In the genomic region with DNA sequence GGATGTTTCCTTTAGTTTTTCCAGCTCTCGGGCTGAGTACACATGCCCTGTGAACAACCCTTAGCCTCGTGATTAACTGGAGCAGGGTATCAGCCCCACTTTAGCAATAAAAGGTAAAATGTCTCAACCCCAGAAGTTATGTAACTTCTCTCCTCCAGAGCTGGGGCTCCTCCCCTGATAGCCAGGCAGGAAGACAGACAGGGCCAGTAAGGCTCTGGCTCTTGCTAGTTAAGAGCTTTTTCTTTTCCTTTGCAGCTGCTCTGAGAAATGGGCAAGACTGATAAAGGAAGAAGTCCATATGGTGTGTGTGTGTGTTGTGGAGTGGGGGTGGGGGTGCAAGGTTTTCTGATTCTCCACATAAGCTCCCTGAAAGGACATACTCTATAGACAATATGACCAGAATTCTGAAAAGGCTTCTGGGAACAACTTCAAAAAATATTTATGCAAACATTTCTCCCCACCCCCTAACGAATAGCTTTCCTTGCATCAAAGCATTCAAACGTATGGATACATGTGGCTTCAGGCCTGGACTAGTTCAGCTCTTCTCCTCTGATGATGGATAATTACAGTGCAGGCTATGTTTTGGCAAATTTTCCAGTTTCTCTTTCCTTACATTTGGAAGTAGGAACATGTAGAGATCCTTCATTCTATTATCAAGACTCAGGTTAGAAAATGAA, we compare ENCODE assay signal across 9 mouse cellular contexts. TPM values are rescaled to one million over a fixed set of nuclear protein-coding genes. Genes with fewer than 3 reads are reported as not detected.
DNase-seq lines count a peak whose midpoint lies in the region; ATAC-seq and TF ChIP-seq lines count a peak whose summit lies in the region.
"Had no signal": no experiment of that assay in that cellular context is flagged by ENCODE, and none has a peak within 500 bp of the region (broad histone marks: within the 10 kb centered on the region; RNA-seq: fewer than 3 reads in every experiment).

No protein-coding gene starts in this region.

- H3K9ac ChIP-seq in forebrain, embryonic 14.5 days (ENCODE audit: low read length) = no peak overlapping the region
- no peak overlapping the region for H3K9ac ChIP-seq in forebrain, embryonic 15.5 days (replicated peaks)
- no peak overlapping the region for H3K9ac ChIP-seq in heart, postnatal 0 days (replicated peaks; ENCODE audit: low read depth, low read length)

- no peak for ATAC-seq in forebrain, embryonic 14.5 days
- ATAC-seq in forebrain, embryonic 15.5 days (replicated peaks) = no peak
- peak; percentile 36 for ATAC-seq in CD4-positive, CD25-positive, alpha-beta regulatory T cell, adult 4 months
- ATAC-seq in heart, postnatal 0 days (ENCODE audit: insufficient read depth, low read depth) = peak; percentile 21; the same call in 1 of the 2 replicates

- H3K36me3 ChIP-seq in forebrain, embryonic 14.5 days (ENCODE audit: control insufficient read depth, insufficient read depth, low read length) = peaks cover 2% of the 10 kb centered on the region; the same call in 1 of the 2 replicates
- no peaks in the 10 kb centered on the region for H3K36me3 ChIP-seq in forebrain, embryonic 15.5 days
- H3K36me3 ChIP-seq in heart, postnatal 0 days (replicated peaks; ENCODE audit: control insufficient read depth, insufficient read depth, low read length) = peaks cover 3% of the 10 kb centered on the region

- no peak overlapping the region for H3K27ac ChIP-seq in forebrain, embryonic 14.5 days (ENCODE audit: low read depth, low read length)
- H3K27ac ChIP-seq in forebrain, embryonic 15.5 days (replicated peaks) = no peak overlapping the region
- no peak overlapping the region for H3K27ac ChIP-seq in heart, postnatal 0 days (ENCODE audit: low read depth)
- H3K27ac ChIP-seq: hindbrain, embryonic 10.5 days had no signal

- no peak for TF ChIP-seq EP300 in heart, postnatal 0 days (IDR thresholded peaks at IDR 0.05; ENCODE audit: low read depth)

- TF ChIP-seq CTCF in heart, postnatal 0 days (IDR thresholded peaks at IDR 0.05; ENCODE audit: low read depth) = no peak

- H3K4me2 ChIP-seq in forebrain, embryonic 14.5 days (ENCODE audit: low read length) = no peak overlapping the region
- H3K4me2 ChIP-seq in forebrain, embryonic 15.5 days (replicated peaks) = no peak overlapping the region
- H3K4me2 ChIP-seq in heart, postnatal 0 days (ENCODE audit: low read depth, low read length) = no peak overlapping the region

- no peaks in the 10 kb centered on the region for H3K9me3 ChIP-seq in forebrain, embryonic 14.5 days (replicated peaks; ENCODE audit: control insufficient read depth, low read length)
- H3K9me3 ChIP-seq in forebrain, embryonic 15.5 days = no peaks in the 10 kb centered on the region
- H3K9me3 ChIP-seq in heart, postnatal 0 days (replicated peaks; ENCODE audit: control insufficient read depth, low read length) = no peaks in the 10 kb centered on the region
- H3K9me3 ChIP-seq: hindbrain, embryonic 10.5 days had no signal

- no peak overlapping the region for H3K4me3 ChIP-seq in forebrain, embryonic 14.5 days (ENCODE audit: low read depth, low read length)
- no peak overlapping the region for H3K4me3 ChIP-seq in forebrain, embryonic 15.5 days
- no peak overlapping the region for H3K4me3 ChIP-seq in heart, postnatal 0 days (ENCODE audit: low read depth, low read length)
- H3K4me3 ChIP-seq: hindbrain, embryonic 10.5 days had no signal

- 68% methylated on average over 4 of the region's 4 CpGs for WGBS in forebrain, embryonic 14.5 days
- 67% methylated on average over 4 of the region's 4 CpGs for WGBS in forebrain, embryonic 15.5 days
- WGBS in heart, postnatal 0 days = 51% methylated on average over 4 of the region's 4 CpGs

- no peaks in the 10 kb centered on the region for H3K4me1 ChIP-seq in forebrain, embryonic 14.5 days (ENCODE audit: control insufficient read depth, insufficient read depth, low read length)
- no peaks in the 10 kb centered on the region for H3K4me1 ChIP-seq in forebrain, embryonic 15.5 days
- H3K4me1 ChIP-seq in heart, postnatal 0 days (ENCODE audit: control insufficient read depth, insufficient read depth) = peaks cover 22% of the 10 kb centered on the region; the same call in 1 of the 2 replicates
- H3K4me1 ChIP-seq: hindbrain, embryonic 10.5 days had no signal

- peak; percentile 0 for DNase-seq in forebrain, embryonic 14.5 days (ENCODE audit: low spot score)
- DNase-seq in heart, postnatal 0 days (ENCODE audit: low spot score) = peak; percentile 19
- peak; percentile 56 for DNase-seq in lung, postnatal 10 days
- DNase-seq in embryo, embryonic 11 days = no peak
- DNase-seq in adrenal gland, postnatal 4 days (ENCODE audit: low spot score in 2 of 2) = no peak
- DNase-seq in ovary, adult 18-20 months (ENCODE audit: low spot score) = no peak

- no peaks in the 10 kb centered on the region for H3K27me3 ChIP-seq in forebrain, embryonic 14.5 days (replicated peaks; ENCODE audit: control insufficient read depth, insufficient read depth, low read length)
- no peaks in the 10 kb centered on the region for H3K27me3 ChIP-seq in forebrain, embryonic 15.5 days
- no peaks in the 10 kb centered on the region for H3K27me3 ChIP-seq in heart, postnatal 0 days (ENCODE audit: control insufficient read depth, insufficient read depth, low read length)

RNA-seq across cellular contexts. Expression of a gene that starts 14.0 kb away (rescaled TPM):
- polyA plus RNA-seq in forebrain, embryonic 14.5 days (2014; fragmentation: Nextera tagmentation; extraction: Ambion mirVana) = 0.42 and 0.56 TPM in 2 replicates
- polyA plus RNA-seq in forebrain, embryonic 15.5 days (2015; fragmentation: Nextera tagmentation; extraction: Ambion mirVana) = 0.09 and 0.34 TPM in 2 replicates
- 100 to 1,000 TPM; 189 to 222 TPM for polyA plus RNA-seq in CD4-positive, CD25-positive, alpha-beta regulatory T cell, adult 4 months (2017; shearing (Covaris generic))
- total RNA-seq in heart, postnatal 0 days (2014; rRNA removed; ENCODE audit: low replicate concordance) = 3.6 and 4.2 TPM in 2 replicates
- polyA plus RNA-seq in heart, postnatal 0 days (2015; fragmentation: Nextera tagmentation; extraction: Ambion mirVana) = 0.96 and 1.3 TPM in 2 replicates
- 1 to 10 TPM; 6.3 to 9.7 TPM for total RNA-seq in adrenal gland, postnatal 4 days (2021)

RNA-seq across cellular contexts. Expression of a gene that starts 51.4 kb away (rescaled TPM):
- polyA plus RNA-seq in forebrain, embryonic 14.5 days (2014; fragmentation: Nextera tagmentation; extraction: Ambion mirVana) = 62.2 and 65.9 TPM in 2 replicates
- polyA plus RNA-seq in forebrain, embryonic 15.5 days (2015; fragmentation: Nextera tagmentation; extraction: Ambion mirVana) = 51.6 and 55.6 TPM in 2 replicates
- polyA plus RNA-seq in CD4-positive, CD25-positive, alpha-beta regulatory T cell, adult 4 months (2017; shearing (Covaris generic)) = 10 to 100 TPM; 51.9 to 57.7 TPM
- 107 and 116 TPM in 2 replicates for total RNA-seq in heart, postnatal 0 days (2014; rRNA removed; ENCODE audit: low replicate concordance)
- polyA plus RNA-seq in heart, postnatal 0 days (2015; fragmentation: Nextera tagmentation; extraction: Ambion mirVana) = 93.5 and 94.9 TPM in 2 replicates
- total RNA-seq in adrenal gland, postnatal 4 days (2021) = 10 to 100 TPM; 66.4 to 68.6 TPM

RNA-seq across cellular contexts. Expression of a gene that starts 51.4 kb away (rescaled TPM):
- 44.1 and 54.8 TPM in 2 replicates for polyA plus RNA-seq in forebrain, embryonic 14.5 days (2014; fragmentation: Nextera tagmentation; extraction: Ambion mirVana)
- polyA plus RNA-seq in forebrain, embryonic 15.5 days (2015; fragmentation: Nextera tagmentation; extraction: Ambion mirVana) = 41.3 and 49.9 TPM in 2 replicates
- 10 to 100 TPM; 94.7 to 98.3 TPM for polyA plus RNA-seq in CD4-positive, CD25-positive, alpha-beta regulatory T cell, adult 4 months (2017; shearing (Covaris generic))
- total RNA-seq in heart, postnatal 0 days (2014; rRNA removed; ENCODE audit: low replicate concordance) = 29.3 and 43.5 TPM in 2 replicates
- polyA plus RNA-seq in heart, postnatal 0 days (2015; fragmentation: Nextera tagmentation; extraction: Ambion mirVana) = 21.2 and 24.2 TPM in 2 replicates
- total RNA-seq in adrenal gland, postnatal 4 days (2021) = 10 to 100 TPM; 30.4 to 33.1 TPM

Comparison
In these comparisons a context has a peak if more than half of its experiments do, and no peak if none do; other contexts are left out.
1. ATAC-seq: peak in CD4-positive, CD25-positive, alpha-beta regulatory T cell, adult 4 months (single experiment) and heart, postnatal 0 days (single experiment); none in forebrain, embryonic 14.5 days (single experiment) and forebrain, embryonic 15.5 days (single experiment).
2. DNase-seq: peak in forebrain, embryonic 14.5 days (single experiment), heart, postnatal 0 days (single experiment) and lung, postnatal 10 days (single experiment); none in embryo, embryonic 11 days (single experiment), adrenal gland, postnatal 4 days (0 of 2) and ovary, adult 18-20 months (single experiment).
3. RNA of a gene that starts 14.0 kb away (polyA plus RNA-seq): 189 to 222 TPM in CD4-positive, CD25-positive, alpha-beta regulatory T cell, adult 4 months; 0.96 to 1.3 TPM in heart, postnatal 0 days, 0.42 to 0.56 TPM in forebrain, embryonic 14.5 days and 0.09 to 0.34 TPM in forebrain, embryonic 15.5 days; every median in the first group is over 10 times any median in the second.